Mouse (Mus musculus): ENCODE results near the gene Ptpro. TPM values are rescaled to one million over a fixed set of nuclear protein-coding genes. Genes with fewer than 3 reads are reported as not detected.

The Ptpro gene
- total and polyA plus RNA-seq, 2 experiments from 2014 or later = 28.4 to 69.3 TPM

DNA sequence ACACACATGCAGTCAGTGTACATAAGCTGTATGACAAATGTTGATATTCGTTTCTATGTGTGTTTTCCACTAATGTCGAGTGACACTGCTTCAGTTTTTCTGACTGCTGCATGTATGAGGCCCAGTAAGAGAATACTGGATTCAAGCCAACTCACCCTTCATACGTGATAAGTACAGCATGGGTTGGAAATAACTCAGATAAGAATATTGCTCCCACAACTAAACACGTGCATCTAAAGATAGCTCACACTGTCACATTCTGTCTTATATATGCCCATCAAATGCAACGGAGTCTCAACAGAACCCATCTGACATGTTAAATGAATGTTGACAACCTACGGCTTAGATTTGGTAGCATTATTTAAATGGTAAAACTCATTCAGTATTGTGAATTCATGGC is 65.4 kb downstream of the Ptpro start:
- Histone ChIP-seq H3K27me3 (ENCODE audit: insufficient read depth, low read length) (no peaks in the 10 kb centered on the region), H3K36me3 (ENCODE audit: insufficient read depth, low read length) (no peaks in the 10 kb centered on the region), H3K27ac (no peak overlapping the region), H3K4me3 (ENCODE audit: low read length) (no peak overlapping the region), H3K9ac (replicated peaks; ENCODE audit: low read length) (no peak overlapping the region), H3K9me3 (ENCODE audit: low read length) (no peaks in the 10 kb centered on the region), H3K4me2 (ENCODE audit: low read depth, low read length) (no peak overlapping the region), H3K4me1 (ENCODE audit: insufficient read depth, low read length) (no peaks in the 10 kb centered on the region)
- no peak for DNase-seq (ENCODE audit: low spot score)
- 88% methylated on average over 6 of the region's 6 CpGs for WGBS
- TF ChIP-seq CTCF (IDR thresholded peaks at IDR 0.05; ENCODE audit: low read depth) = no peak
- no peak for ATAC-seq

DNA sequence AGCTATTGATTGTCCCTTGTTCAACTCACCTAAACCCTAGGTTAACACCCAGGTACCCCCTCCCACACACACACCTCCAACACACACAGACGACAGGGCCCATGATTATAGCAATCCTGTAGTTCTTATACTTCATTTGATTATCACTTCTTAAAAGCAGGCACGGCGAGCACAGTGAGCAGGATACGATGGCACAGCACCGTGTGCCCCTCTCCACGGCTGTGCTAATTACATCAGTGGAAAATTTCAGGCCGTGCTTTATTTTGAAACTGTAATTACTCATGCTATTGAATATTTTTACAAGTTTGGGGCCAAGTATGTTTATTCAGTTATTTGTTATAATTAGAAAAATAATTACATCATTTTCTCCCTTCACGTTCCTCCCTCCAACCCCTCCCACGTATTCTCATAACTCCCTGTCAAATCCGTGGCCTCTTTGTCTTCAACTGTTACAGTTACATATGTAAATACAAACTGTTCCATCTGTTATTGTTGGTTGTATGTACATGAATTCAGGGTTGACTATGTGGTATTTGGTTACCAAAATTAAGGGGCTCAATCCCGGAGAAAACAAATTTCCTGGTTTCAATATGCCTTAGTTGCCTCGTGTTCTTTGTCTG is 66.2 kb downstream of the Ptpro start:
- WGBS = 87% methylated on average over 12 of the region's 12 CpGs
- H3K27ac ChIP-seq = no peak overlapping the region
- H3K27me3 ChIP-seq (ENCODE audit: insufficient read depth, low read length) = no peaks in the 10 kb centered on the region
- H3K9me3 ChIP-seq (ENCODE audit: low read length) = no peaks in the 10 kb centered on the region
- ATAC-seq (no peak), DNase-seq (ENCODE audit: low spot score) (no peak)
- no peak for TF ChIP-seq CTCF (IDR thresholded peaks at IDR 0.05; ENCODE audit: low read depth)
- no peaks in the 10 kb centered on the region for H3K4me1 ChIP-seq (ENCODE audit: insufficient read depth, low read length)
- H3K4me3 ChIP-seq (ENCODE audit: low read length) = no peak overlapping the region
- no peak overlapping the region for H3K9ac ChIP-seq (replicated peaks; ENCODE audit: low read length)
- no peaks in the 10 kb centered on the region for H3K36me3 ChIP-seq (ENCODE audit: insufficient read depth, low read length)
- no peak overlapping the region for H3K4me2 ChIP-seq (ENCODE audit: low read depth, low read length)

DNA sequence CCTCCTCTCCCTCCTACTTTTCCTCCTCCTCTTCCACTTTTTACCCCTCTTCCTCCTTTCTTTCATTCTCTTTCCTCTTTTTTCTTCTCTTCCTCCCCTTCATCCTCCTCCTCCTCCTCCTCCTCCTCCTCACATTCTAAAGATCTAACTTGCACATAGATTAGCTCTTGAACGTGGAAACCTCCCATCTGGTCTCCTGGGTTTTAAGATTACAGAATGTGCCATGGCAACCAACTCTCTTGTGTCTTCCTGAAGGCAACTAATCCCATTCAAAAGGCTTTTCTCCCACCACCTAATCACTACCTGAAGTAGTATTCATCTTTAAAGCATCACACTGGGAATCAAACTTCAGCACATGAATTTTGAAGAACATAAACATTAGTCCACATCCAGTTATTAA is 67.5 kb downstream of the Ptpro start:
- Histone ChIP-seq H3K9ac (replicated peaks; ENCODE audit: low read length) (no peak overlapping the region), H3K4me2 (ENCODE audit: low read depth, low read length) (no peak overlapping the region), H3K27ac (no peak overlapping the region), H3K9me3 (ENCODE audit: low read length) (no peaks in the 10 kb centered on the region), H3K4me3 (ENCODE audit: low read length) (no peak overlapping the region), H3K4me1 (ENCODE audit: insufficient read depth, low read length) (no peaks in the 10 kb centered on the region), H3K36me3 (ENCODE audit: insufficient read depth, low read length) (no peaks in the 10 kb centered on the region), H3K27me3 (ENCODE audit: insufficient read depth, low read length) (no peaks in the 10 kb centered on the region)
- DNase-seq (ENCODE audit: low spot score) = no peak
- ATAC-seq = no peak
- TF ChIP-seq CTCF (IDR thresholded peaks at IDR 0.05; ENCODE audit: low read depth) = no peak
- WGBS = 22% methylated on average over 1 of the region's 1 CpGs

DNA sequence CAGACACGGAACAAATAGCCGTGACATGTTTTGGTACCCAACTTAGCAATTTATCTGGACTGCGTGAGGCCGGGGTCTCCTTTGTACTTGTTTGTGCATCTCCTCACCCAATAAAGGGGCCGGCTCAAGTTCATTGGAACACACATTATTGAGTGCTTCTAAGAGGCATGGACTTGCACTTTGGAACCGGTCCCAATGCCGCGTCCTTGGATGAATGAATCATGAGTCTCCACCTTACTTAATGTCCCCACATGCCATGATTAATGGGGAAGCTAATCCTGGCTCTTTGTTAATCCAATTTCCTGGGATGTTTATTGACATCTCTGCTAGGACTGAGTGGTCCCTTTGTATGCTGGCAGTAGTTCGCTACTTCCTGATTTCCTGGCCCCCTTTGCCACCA is 75.6 kb downstream of the Ptpro start:
- no peak overlapping the region for H3K4me2 ChIP-seq (ENCODE audit: low read depth, low read length)
- WGBS = 43% methylated on average over 9 of the region's 9 CpGs
- DNase-seq (ENCODE audit: low spot score) = peak; percentile 60

DNA sequence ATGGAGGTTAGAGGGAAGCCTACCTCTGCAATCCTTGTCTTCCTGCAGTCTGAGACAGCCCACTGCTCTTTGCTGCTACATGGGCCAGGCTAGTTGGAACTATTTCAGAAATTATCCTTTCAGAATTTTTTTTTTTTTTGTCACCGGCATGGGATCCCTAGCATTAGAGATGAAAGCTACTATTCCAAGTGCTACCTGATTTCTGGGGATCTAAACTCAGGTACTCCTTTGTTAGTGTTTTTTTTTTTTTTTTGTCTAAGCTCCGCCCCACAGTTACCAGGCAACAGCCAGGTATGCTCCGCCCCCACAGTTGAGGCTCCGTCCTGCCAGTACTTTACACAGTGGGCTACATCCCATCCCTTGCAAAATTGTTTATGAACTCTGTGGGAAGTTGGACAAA is 76.1 kb downstream of the Ptpro start:
- 54% methylated on average over 4 of the region's 4 CpGs for WGBS
- Histone ChIP-seq H3K27me3 (ENCODE audit: insufficient read depth, low read length) (no peaks in the 10 kb centered on the region), H3K4me2 (ENCODE audit: low read depth, low read length) (no peak overlapping the region), H3K36me3 (ENCODE audit: insufficient read depth, low read length) (no peaks in the 10 kb centered on the region), H3K4me3 (ENCODE audit: low read length) (no peak overlapping the region), H3K9ac (replicated peaks; ENCODE audit: low read length) (no peak overlapping the region), H3K4me1 (ENCODE audit: insufficient read depth, low read length) (no peaks in the 10 kb centered on the region), H3K27ac (no peak overlapping the region), H3K9me3 (ENCODE audit: low read length) (no peaks in the 10 kb centered on the region)
- DNase-seq (ENCODE audit: low spot score) (no peak), ATAC-seq (no peak)
- TF ChIP-seq CTCF (IDR thresholded peaks at IDR 0.05; ENCODE audit: low read depth) = no peak

More for the DNA sequence above, 75.6 kb downstream of the Ptpro start:
- Histone ChIP-seq H3K4me3 (ENCODE audit: low read length) (no peak overlapping the region), H3K9me3 (ENCODE audit: low read length) (no peaks in the 10 kb centered on the region), H3K36me3 (ENCODE audit: insufficient read depth, low read length) (no peaks in the 10 kb centered on the region), H3K4me1 (ENCODE audit: insufficient read depth, low read length) (no peaks in the 10 kb centered on the region), H3K27ac (no peak overlapping the region), H3K27me3 (ENCODE audit: insufficient read depth, low read length) (no peaks in the 10 kb centered on the region), H3K9ac (replicated peaks; ENCODE audit: low read length) (no peak overlapping the region)
- ATAC-seq = peak; percentile 52; the same call in 1 of the 2 replicates
- TF ChIP-seq CTCF (IDR thresholded peaks at IDR 0.05; ENCODE audit: low read depth) = no peak

DNA sequence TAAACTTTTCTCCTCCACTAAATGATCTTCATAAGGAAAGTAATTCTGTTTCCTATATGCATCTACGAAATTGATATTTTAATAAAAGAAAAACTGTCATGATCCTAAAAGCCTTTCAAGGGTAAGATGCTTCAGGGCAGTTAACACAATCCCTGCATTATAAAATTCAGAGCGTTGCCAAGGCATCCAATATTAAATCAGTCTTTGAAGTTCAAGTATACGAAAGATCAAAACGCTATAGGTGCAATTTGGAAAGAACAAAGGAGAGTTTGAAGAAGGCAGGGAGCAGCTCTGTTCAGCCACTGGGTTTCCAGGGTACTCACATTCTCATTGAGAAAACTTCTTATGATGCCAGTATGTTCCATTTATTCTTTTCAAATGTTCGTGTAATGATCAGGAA is 78.7 kb downstream of the Ptpro start:
- TF ChIP-seq CTCF (IDR thresholded peaks at IDR 0.05; ENCODE audit: low read depth) = no peak
- H3K4me1 ChIP-seq (ENCODE audit: insufficient read depth, low read length) = no peaks in the 10 kb centered on the region
- no peak overlapping the region for H3K27ac ChIP-seq
- no peaks in the 10 kb centered on the region for H3K27me3 ChIP-seq (ENCODE audit: insufficient read depth, low read length)
- no peak overlapping the region for H3K9ac ChIP-seq (replicated peaks; ENCODE audit: low read length)
- WGBS = 62% methylated on average over 5 of the region's 5 CpGs
- no peaks in the 10 kb centered on the region for H3K36me3 ChIP-seq (ENCODE audit: insufficient read depth, low read length)
- no peaks in the 10 kb centered on the region for H3K9me3 ChIP-seq (ENCODE audit: low read length)
- H3K4me3 ChIP-seq (ENCODE audit: low read length) = no peak overlapping the region
- H3K4me2 ChIP-seq (ENCODE audit: low read depth, low read length) = no peak overlapping the region
- ATAC-seq (no peak), DNase-seq (ENCODE audit: low spot score) (no peak)

DNA sequence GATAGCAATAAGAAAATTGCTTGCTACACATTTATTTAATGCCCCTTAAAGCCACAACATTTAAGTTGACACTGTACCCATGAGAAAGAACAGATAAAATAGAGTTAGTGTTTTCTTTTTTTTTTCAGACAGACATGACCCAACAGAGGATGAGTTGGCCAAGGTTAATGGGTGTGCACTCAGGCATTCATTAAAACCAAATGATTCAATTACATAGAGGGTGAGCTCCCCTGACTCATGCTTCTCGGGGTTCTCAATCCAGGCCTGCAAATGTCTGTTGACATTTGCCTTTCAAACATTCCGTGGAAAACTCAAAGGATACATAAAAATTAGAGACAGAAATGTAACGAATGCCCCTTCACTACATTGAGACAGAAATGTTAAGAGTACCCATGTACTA is 79.7 kb downstream of the Ptpro start:
- Histone ChIP-seq H3K27me3 (ENCODE audit: insufficient read depth, low read length) (no peaks in the 10 kb centered on the region), H3K4me2 (ENCODE audit: low read depth, low read length) (no peak overlapping the region), H3K9ac (replicated peaks; ENCODE audit: low read length) (no peak overlapping the region), H3K4me3 (ENCODE audit: low read length) (no peak overlapping the region), H3K4me1 (ENCODE audit: insufficient read depth, low read length) (no peaks in the 10 kb centered on the region), H3K9me3 (ENCODE audit: low read length) (no peaks in the 10 kb centered on the region), H3K27ac (no peak overlapping the region), H3K36me3 (ENCODE audit: insufficient read depth, low read length) (no peaks in the 10 kb centered on the region)
- TF ChIP-seq CTCF (IDR thresholded peaks at IDR 0.05; ENCODE audit: low read depth) = no peak
- no peak for ATAC-seq
- no peak for DNase-seq (ENCODE audit: low spot score)
- 88% methylated on average over 3 of the region's 3 CpGs for WGBS
